Mouse (Mus musculus): ENCODE data around the gene Fgfr2.

- TF ChIP-seq POLR2A (IDR thresholded peaks at IDR 0.05; ENCODE audit: borderline replicate concordance, extremely low read depth, insufficient read depth, insufficient read length, poor library complexity, severe bottlenecking) (no peak), CTCF (IDR thresholded peaks at IDR 0.05; ENCODE audit: borderline replicate concordance, extremely low read depth, insufficient read depth, insufficient read length) (peak; percentile 13; the same call in 1 of the 2 replicates)
These were observed 449.0 kb downstream of the Fgfr2 start for GRCm38 (mm10) chr7:132673931-132674755.

Measured in brain, embryonic 14.5 days (tissue).